Mouse (Mus musculus) embryo, embryonic 10.5 days (tissue): ENCODE measurements at regions not wholly inside any gene's neighbourhood (a gene's known extent, or its start where the extent isn't known, plus 50 kb on each side); places are given as distances from the start of the nearest gene placed in this dataset.
A peak's percentile ranks its signal among the peaks of the same experiment; 100 is the strongest.

Experiments used
- DNase-seq: peaks from one replicate; pipeline ENCODE4 v3.0.0-alpha.2; 2015; ENCODE audit warnings: low spot score

DNA sequence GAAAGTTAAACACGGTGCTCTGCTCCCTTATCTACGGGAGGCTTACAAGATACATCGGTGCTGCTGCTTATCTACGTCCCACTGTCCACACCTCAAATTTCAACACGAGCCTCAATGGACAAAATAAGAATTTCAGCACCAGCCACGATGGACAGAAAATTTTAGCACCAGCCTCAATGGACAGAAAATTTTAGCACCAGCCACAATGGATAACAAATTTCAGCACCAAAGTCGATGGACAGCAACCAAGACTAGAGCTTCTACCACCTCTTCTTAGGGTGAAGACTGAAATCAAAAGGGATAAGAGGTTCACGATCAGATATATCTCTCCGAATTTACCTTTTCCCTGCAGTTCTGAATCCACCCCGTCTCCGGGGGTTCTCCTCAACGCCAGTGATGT, 387.7 kb upstream of the Brinp3 start:
- DNase-seq = peak; percentile 69
